Mouse (Mus musculus): ENCODE measurements around the gene Erlin1. TPM values are rescaled to one million over a fixed set of nuclear protein-coding genes. Genes with fewer than 3 reads are reported as not detected.

Erlin1 gene
- total RNA-seq, 2 experiments from 2014 or later, result 20.8 to 22.3 TPM

- no peak for TF ChIP-seq CTCF (IDR thresholded peaks at IDR 0.05)
- intact Hi-C loops (cut with DNase I), result no loop called here
These were observed 79.2 kb downstream of the Erlin1 start for GRCm38 (mm10) chr19:43990362-43990761.

GRCm38 (mm10) chr19:43986069-43986794, 83.4 kb downstream of the Erlin1 start, which contains the start of gene Cpn1:
Cpn1 (minus strand) TSS chr19:43986556.
- TF ChIP-seq CTCF (IDR thresholded peaks at IDR 0.05), result no peak
- intact Hi-C loops (cut with DNase I), result no loop called here
- Histone ChIP-seq H3K27ac (no peak within 1 kb of the TSS), H3K4me3 (no peak within 1 kb of the TSS)
- no peak for DNase-seq (ENCODE audit: extremely low spot score in 1 of 2, low spot score in 2 of 2)

More at GRCm38 (mm10) chr19:43990362-43990761, 79.2 kb downstream of the Erlin1 start:
- Histone ChIP-seq H3K4me3 (no peak overlapping the region), H3K27ac (no peak overlapping the region)
- no peak for DNase-seq (ENCODE audit: extremely low spot score in 1 of 2, low spot score in 2 of 2)

Other genes with a start within 250 kb of the Erlin1 start
- gene Dnmbp, start 129.6 kb downstream of the Erlin1 start, total RNA-seq (2021), result 10 to 100 TPM; 13.8 to 14.1 TPM
- under 1 TPM; 0.16 TPM for gene Cpn1, start 83.2 kb downstream of the Erlin1 start, total RNA-seq (2021)
- gene Cyp2c23, start 40.6 kb downstream of the Erlin1 start, total RNA-seq (2021), result under 1 TPM; 0.19 to 0.25 TPM
- gene Chuk, start 37.7 kb upstream of the Erlin1 start, total RNA-seq (2021), result 10 to 100 TPM; 52.7 to 58.6 TPM
- gene Cwf19l1, start 66.1 kb upstream of the Erlin1 start, total RNA-seq (2021), result 10 to 100 TPM; 17.3 to 19.4 TPM
- 10 to 100 TPM; 57.7 to 66.7 TPM for gene Bloc1s2, start 76.7 kb upstream of the Erlin1 start, total RNA-seq (2021)
- under 1 TPM in 1 of 2 experiments, not detected in 1; 0.09 TPM for gene Pkd2l1, start 122.7 kb upstream of the Erlin1 start, total RNA-seq (2021)
- 1 to 10 TPM; 3.3 to 3.8 TPM for gene Scd3, start 133.5 kb upstream of the Erlin1 start, total RNA-seq (2021)
- 100 to 1,000 TPM; 580 to 609 TPM for gene Scd2, start 223.9 kb upstream of the Erlin1 start, total RNA-seq (2021)